Mouse (Mus musculus): ENCODE measurements around the gene F2rl1.

- TF ChIP-seq POLR2A (IDR thresholded peaks at IDR 0.05; ENCODE audit: insufficient read length, low read depth) (no peak), MYOG (IDR thresholded peaks at IDR 0.05; ENCODE audit: control insufficient read depth in 1 of 3, insufficient read depth in 1 of 3, insufficient read length in 2 of 3, low read depth in 2 of 3) (no peak), POLR2AphosphoS2 (IDR thresholded peaks at IDR 0.05; ENCODE audit: insufficient read length, low read depth) (no peak), MAX (IDR thresholded peaks at IDR 0.05; ENCODE audit: low read depth) (no peak), REST (IDR thresholded peaks at IDR 0.05; ENCODE audit: insufficient read depth, insufficient read length) (no peak), TCF12 (IDR thresholded peaks at IDR 0.05; ENCODE audit: insufficient read depth, poor library complexity, severe bottlenecking) (no peak), E2F4 (IDR thresholded peaks at IDR 0.05; ENCODE audit: insufficient read depth) (no peak), USF1 (IDR thresholded peaks at IDR 0.05; ENCODE audit: low read depth) (no peak), CEBPB (IDR thresholded peaks at IDR 0.05; ENCODE audit: insufficient read depth, poor library complexity, severe bottlenecking) (no peak), MYOD1 (IDR thresholded peaks at IDR 0.05; ENCODE audit: control insufficient read depth in 1 of 3, insufficient read length in 2 of 3, low read depth in 2 of 3) (no peak), SRF (IDR thresholded peaks at IDR 0.05; ENCODE audit: control insufficient read depth, insufficient read length, low read depth) (no peak)
Measured at GRCm38 (mm10) chr13:95534131-95534561, 9.1 kb upstream of the F2rl1 start.
